Mouse (Mus musculus): ENCODE data around the gene Igf1r. TPM values are rescaled to one million over a fixed set of nuclear protein-coding genes. Genes with fewer than 3 reads are reported as not detected.

The Igf1r gene
- total RNA-seq, 4 experiments from 2014 or later = 81.3 to 138 (median 103) TPM

DNA sequence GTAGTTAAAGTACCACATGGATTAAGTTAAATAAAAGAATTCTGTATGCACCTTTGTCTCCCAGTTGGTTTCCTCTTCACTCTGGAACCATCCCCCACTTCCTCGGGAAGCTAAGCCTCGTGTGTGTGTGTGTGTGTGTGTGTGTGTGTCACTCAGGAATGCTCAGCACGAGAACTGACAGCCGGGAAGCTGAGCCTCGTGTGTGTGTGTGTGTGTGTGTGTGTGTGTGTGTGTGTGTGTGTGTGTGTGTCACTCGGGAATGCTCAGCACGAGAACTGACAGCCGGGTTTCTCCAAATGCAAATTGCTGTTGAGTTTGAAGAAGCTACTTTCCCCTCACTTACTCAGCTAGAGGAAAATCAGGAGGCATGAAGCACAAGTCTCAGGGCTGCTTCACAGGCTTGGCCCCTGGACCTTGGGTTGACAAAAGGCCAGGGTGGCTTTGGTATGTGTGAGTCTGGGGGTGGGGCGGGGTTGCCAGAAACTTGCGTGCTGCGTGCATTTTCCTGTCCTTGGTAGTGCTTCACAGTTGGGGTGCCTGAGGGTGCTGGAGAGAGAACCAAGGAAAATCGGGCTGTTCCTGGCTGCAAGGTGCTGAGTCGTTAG is 281.1 kb downstream of the Igf1r start:
- DNase-seq = no peak

- DNase-seq = no peak
Measured at GRCm38 (mm10) chr7:68236817-68237216, 284.2 kb downstream of the Igf1r start.

DNA sequence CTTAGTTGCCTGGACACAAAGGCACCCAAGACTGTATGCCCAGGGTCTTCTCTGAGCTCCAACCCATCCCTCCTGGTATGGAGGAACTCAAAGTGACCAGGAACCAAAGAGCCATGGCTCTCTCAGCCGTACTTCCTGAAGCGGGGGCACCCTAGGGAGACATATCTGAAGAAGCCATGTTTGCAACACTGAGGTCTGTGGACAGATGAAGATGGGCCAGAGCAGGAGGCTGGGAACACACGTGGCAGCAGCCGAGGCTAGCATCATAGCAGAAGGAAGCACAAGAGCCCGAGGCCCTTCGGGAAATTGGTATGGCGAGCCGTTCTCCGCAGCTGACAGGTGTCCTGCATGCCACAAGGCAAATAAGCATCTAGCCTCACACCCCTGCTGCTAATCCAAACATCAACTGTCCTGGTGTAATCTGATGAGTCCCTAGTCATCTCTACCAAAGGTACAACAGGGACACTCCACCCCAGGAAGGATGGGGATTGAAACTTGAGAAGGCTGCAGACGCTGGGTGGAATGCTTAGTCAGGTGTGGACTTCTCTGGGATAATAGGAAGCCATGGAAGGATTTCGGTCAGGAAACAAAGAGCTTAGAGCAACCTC is 286.7 kb downstream of the Igf1r start:
- no peak for DNase-seq

DNA sequence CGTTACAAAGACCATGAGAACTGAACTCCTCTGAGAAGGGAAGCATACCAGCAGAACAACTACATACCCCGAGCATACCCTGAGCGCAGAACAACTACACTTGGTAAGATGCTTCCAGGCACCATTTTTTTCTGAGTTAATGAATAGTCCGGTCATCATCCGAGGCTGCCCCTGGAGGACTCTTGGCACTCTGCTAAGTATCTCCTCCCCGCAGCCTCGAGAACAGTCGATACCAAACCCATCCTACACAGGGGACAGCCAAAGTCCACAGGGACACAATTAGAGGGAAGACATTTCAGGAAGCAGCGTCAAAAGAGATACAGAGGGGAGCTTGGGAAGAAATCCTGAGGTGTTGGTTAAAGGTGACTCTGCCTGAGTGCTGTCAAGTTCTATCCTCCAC is 288.6 kb downstream of the Igf1r start:
- no peak for DNase-seq

DNA sequence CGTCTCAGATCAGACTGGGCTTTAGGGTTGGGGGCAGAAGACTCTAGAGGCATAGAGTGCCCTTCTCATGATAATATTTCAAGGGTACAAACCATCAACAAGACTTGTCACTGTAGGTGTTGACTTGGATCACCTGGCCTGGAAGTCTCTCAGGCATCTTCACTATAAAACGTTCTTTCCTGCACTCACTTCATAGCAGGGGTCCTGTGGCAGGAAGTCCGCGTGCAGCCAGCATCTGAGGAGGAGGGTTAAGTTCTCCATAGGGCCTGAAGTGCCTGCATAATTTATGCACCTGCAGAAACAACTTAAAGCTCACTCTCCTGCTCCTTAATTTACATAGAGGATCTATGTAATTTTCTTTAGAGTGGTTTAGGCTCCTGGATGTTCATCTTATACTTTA is 293.1 kb downstream of the Igf1r start:
- DNase-seq = no peak

GRCm38 (mm10) chr7:68246249-68246648 is 293.6 kb downstream of the Igf1r start:
- no peak for DNase-seq

GRCm38 (mm10) chr7:68250411-68250810 is 297.8 kb downstream of the Igf1r start:
- DNase-seq = no peak

- no peak for DNase-seq
Measured at GRCm38 (mm10) chr7:68250902-68251301, 298.3 kb downstream of the Igf1r start.

DNA sequence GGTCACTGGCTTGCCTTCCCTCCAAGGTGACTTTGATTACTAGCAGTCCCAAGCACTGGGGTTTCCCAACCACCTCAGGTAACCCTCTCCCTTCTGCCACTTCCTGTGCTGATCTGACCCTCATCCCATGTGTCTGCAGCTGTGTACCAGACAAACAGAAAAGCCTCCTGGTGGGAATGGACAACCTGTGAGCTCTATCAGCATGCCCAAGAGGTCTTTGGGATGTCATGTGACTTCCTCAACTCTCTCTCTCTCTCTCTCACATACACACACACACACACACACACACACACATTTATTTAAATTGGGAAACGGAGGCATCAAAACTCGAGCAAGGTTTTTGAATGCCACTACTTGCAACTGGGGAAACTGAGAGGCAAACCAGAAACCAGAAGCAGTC is 305.1 kb downstream of the Igf1r start:
- DNase-seq = no peak

GRCm38 (mm10) chr7:68258326-68259150 is 305.9 kb downstream of the Igf1r start:
- no peak for DNase-seq

DNA sequence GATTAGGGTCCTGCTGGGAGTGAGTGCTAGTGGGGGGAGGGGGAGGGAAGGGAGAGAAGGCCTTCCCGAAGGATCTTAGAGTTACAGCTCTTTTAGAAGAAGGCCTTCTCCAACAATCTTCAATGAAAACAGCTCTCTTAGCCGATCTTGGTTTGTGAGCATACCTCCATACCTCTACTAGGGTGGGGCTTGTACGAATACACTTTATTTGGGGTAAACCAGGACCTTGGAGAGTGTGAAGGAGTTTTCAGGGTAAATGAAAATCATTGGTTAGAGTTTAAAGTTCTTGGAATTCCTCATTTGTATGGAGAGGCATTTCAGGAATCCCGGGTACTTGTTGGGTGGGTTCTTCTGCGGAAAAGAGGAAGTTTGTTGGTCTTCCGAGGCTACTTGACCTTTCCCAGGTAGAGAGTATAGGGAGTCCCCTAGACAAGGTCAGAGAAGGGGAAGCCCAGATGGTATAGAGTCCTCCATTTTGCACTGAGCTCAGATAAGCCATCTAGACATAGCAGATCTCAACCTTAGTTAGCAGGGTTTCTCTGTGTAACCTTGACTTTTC is 307.0 kb downstream of the Igf1r start:
- no peak for DNase-seq

GRCm38 (mm10) chr7:68262612-68263200 is 310.1 kb downstream of the Igf1r start:
- DNase-seq = no peak

GRCm38 (mm10) chr7:68263346-68264027 is 310.9 kb downstream of the Igf1r start:
- DNase-seq = no peak

DNA sequence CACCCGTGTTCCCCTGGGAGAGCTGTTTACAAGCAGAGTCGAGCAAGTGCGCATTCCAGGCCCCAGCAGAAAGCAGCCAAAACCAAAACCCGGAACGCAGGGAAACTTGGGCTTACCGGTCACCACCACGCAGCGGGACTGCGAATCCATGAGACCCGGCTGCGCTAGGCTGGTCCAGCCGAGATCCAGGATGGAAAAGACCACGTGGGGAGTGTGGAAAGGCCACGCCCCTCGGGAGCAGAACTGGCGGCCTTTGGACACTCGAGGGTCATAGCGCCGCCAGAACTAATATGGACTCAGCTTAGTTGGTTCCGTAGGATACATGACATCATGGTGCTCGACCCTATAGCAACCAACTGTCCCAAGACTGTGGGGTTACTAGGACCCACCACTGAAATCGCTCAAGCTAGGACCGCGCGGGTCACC is 311.4 kb downstream of the Igf1r start, which contains the start of gene Pgpep1l:
Gene Pgpep1l, minus strand, starts transcription at position 206 of the 426 bp plus-strand sequence.
- DNase-seq = peak; percentile 12

DNA sequence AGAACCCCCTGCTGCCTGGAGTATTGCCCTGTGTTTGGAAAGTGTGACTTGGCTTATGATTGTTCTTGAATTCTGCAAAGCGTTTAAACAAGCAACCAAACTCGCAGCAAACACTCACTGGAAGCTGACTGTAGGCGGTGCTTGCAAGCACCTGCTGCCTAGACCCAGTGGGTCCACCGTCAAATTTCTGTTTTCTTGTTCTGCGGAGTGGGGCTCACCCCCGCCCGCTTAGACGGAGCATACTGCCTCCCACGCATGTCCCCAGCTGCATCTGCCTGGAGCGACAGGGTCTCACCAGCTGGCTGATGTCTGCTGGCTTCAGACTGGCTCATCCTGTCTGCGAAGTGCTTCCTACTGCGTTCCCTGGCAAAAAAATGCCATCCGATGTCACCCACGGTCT is 311.9 kb downstream of the Igf1r start:
- no peak for DNase-seq

GRCm38 (mm10) chr7:68265391-68265790 is 312.8 kb downstream of the Igf1r start:
- no peak for DNase-seq

DNA sequence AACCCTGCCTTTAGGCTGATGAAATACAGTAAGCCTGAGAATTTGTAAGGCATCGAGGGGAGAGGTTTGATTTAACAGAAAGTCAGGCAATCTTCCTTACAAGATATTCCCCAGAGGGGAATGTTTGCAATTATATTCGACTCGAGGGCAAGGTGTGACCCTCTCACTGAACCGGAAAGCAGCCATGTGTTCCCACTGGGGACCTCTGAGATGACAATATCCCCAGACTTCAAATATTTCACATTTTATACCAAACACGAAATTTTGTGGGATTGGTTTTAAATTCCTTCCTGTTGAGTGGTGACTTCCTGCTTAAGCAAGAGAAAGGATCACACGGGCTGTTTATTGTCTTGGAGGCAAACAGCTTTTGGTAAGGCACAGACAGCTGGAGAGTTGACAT is 314.1 kb downstream of the Igf1r start:
- DNase-seq = no peak

- DNase-seq = no peak
Measured at GRCm38 (mm10) chr7:68270551-68270950, 317.9 kb downstream of the Igf1r start.

DNA sequence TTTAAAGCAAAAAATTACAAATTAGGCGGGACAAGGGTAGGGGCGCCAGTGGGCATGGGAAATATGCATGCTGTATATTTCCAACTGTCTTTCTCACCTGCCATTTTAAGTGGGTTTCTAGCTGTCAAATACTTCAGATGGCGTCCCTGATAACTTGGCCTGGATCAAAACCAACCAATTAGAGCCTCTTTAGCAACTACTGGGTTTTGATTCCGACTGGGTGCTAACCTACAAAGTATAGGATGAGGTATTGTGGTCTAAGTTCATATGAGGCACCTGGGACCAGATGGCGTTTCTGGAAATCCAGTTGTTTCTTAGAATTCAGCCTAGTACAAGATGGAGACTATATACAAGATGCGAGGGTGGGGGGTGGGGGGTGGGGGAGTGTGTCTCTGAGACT is 319.2 kb downstream of the Igf1r start:
- DNase-seq = no peak

- DNase-seq = no peak
Measured at GRCm38 (mm10) chr7:68272607-68273006, 320.0 kb downstream of the Igf1r start.

DNA sequence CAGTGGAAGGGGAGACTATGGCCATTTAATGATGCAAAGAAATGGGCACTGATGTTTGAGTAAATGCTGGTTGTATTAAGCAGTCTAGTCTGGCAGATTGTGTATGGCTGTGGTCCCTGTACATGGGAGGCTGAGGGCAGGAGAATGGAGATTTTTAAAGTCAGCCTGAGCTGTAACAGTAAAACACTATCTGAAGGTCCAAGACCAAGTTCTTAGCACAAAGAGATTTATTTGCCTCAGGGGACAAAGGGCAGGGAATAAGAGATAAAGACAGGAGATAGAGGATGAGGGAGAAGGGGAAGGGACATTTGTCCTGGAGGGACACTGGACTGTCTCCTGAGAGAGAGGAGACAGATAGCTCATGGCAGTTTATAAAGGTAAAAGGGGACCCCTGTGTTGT is 320.9 kb downstream of the Igf1r start, which contains the start of gene Fam169b:
Gene Fam169b, plus strand, starts transcription at position 325 of the 400 bp plus-strand sequence.
- DNase-seq = no peak

- no peak for DNase-seq
Measured at GRCm38 (mm10) chr7:68274218-68274617, 321.6 kb downstream of the Igf1r start.

Data from adrenal gland, adult 8-10 months (tissue).